Mouse (Mus musculus): ENCODE measurements around the gene Sirt3. TPM values are rescaled to one million over a fixed set of nuclear protein-coding genes. Genes with fewer than 3 reads are reported as not detected.

Sirt3 gene
- polyA plus RNA-seq, 1 experiment: 27.6 TPM

DNA sequence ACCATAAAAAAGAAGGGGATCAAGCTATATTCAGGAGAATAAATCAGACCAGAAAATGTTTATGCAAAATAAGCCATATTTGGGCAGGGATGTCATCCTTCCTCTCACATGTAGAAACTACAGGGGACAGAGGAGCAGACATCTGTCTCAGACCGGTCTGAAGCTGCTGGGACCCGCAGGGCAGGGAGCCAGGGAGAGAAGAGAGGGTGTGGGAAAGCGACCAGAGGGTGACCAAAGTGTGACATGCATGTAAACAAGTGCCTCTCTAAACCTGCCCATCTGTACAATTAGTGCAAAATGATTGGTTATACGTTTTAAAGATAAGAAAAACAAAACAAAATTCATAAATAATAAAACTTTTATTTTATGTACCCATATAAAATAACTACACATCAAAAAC, 61.9 kb downstream of the Sirt3 start:
- TF ChIP-seq CTCF (IDR thresholded peaks at IDR 0.05; ENCODE audit: borderline replicate concordance, control insufficient read depth, extremely low read depth, insufficient read depth, low read length, poor library complexity): no peak
- no peak for TF ChIP-seq POLR2A (IDR thresholded peaks at IDR 0.05; ENCODE audit: control insufficient read depth, extremely low read depth, insufficient read depth, low read length, poor library complexity)
- 88% methylated on average over 4 of the region's 4 CpGs for WGBS
- Histone ChIP-seq H3K4me1 (replicated peaks; ENCODE audit: control insufficient read depth, insufficient read depth, low read length) (no peaks in the 10 kb centered on the region; the same call in 1 of the 2 replicates), H3K27me3 (ENCODE audit: control insufficient read depth, insufficient read depth, low read length) (no peaks in the 10 kb centered on the region; the same call in 1 of the 2 replicates), H3K27ac (ENCODE audit: control insufficient read depth, insufficient read depth, low read length) (no peak overlapping the region), H3K36me3 (ENCODE audit: control insufficient read depth, insufficient read depth, low read length) (no peaks in the 10 kb centered on the region), H3K4me3 (ENCODE audit: control insufficient read depth, insufficient read depth, low read length) (no peak overlapping the region)
- no peak for DNase-seq

Other genes starting within 250 kb of the Sirt3 start
- gene Olfr53, start 235.9 kb downstream of the Sirt3 start, polyA plus RNA-seq (2012; rRNA removed): not detected in 2 replicates
- not detected in 2 replicates for gene Olfr539, start 222.4 kb downstream of the Sirt3 start, polyA plus RNA-seq (2012; rRNA removed)
- gene Olfr45, start 200.4 kb downstream of the Sirt3 start, polyA plus RNA-seq (2012; rRNA removed): not detected in 2 replicates
- gene Olfr541, start 185.0 kb downstream of the Sirt3 start, polyA plus RNA-seq (2012; rRNA removed): not detected in 2 replicates
- 11.2 and 12.2 TPM in 2 replicates for gene Cyp2e1, start 118.6 kb downstream of the Sirt3 start, polyA plus RNA-seq (2012; rRNA removed)
- 0.27 TPM in 1 of 2 replicates, not detected in the other for gene Syce1, start 94.5 kb downstream of the Sirt3 start, polyA plus RNA-seq (2012; rRNA removed)
- 0.04 and 0.22 TPM in 2 replicates for gene Zfp941, start 60.1 kb downstream of the Sirt3 start, polyA plus RNA-seq (2012; rRNA removed)
- gene Urah, start 47.3 kb downstream of the Sirt3 start, polyA plus RNA-seq (2012; rRNA removed): 12.9 and 15.9 TPM in 2 replicates
- 2.0 and 3.2 TPM in 2 replicates for gene Scgb1c1, start 36.8 kb downstream of the Sirt3 start, polyA plus RNA-seq (2012; rRNA removed)
- gene Odf3, start 34.5 kb downstream of the Sirt3 start, polyA plus RNA-seq (2012; rRNA removed): 0.20 TPM in 1 of 2 replicates, not detected in the other
- gene Gm45785, start 26.0 kb downstream of the Sirt3 start, polyA plus RNA-seq (2012; rRNA removed): not detected in 2 replicates
- gene Ric8a, start 25.4 kb downstream of the Sirt3 start, polyA plus RNA-seq (2012; rRNA removed): 175 and 181 TPM in 2 replicates
- 26.5 and 31.8 TPM in 2 replicates for gene Bet1l, start 24.7 kb downstream of the Sirt3 start, polyA plus RNA-seq (2012; rRNA removed)
- 99.7 and 100 TPM in 2 replicates for gene Psmd13, start 341 bp downstream of the Sirt3 start, polyA plus RNA-seq (2012; rRNA removed)
- gene Cox8b, start 18.1 kb upstream of the Sirt3 start, polyA plus RNA-seq (2012; rRNA removed): 159 and 231 TPM in 2 replicates
- 0.32 and 0.71 TPM in 2 replicates for gene Nlrp6, start 38.6 kb upstream of the Sirt3 start, polyA plus RNA-seq (2012; rRNA removed)
- gene Pgghg, start 59.1 kb upstream of the Sirt3 start, polyA plus RNA-seq (2012; rRNA removed): 60.1 and 68.6 TPM in 2 replicates
- 0.43 and 0.81 TPM in 2 replicates for gene Ifitm5, start 68.0 kb upstream of the Sirt3 start, polyA plus RNA-seq (2012; rRNA removed)
- gene Gm45717, start 73.6 kb upstream of the Sirt3 start, polyA plus RNA-seq (2012; rRNA removed): not detected in 2 replicates
- gene Ifitm2, start 73.7 kb upstream of the Sirt3 start, polyA plus RNA-seq (2012; rRNA removed): 207 and 296 TPM in 2 replicates
- 39.0 and 60.9 TPM in 2 replicates for gene Ifitm1, start 84.9 kb upstream of the Sirt3 start, polyA plus RNA-seq (2012; rRNA removed)
- gene Ifitm3, start 128.5 kb upstream of the Sirt3 start, polyA plus RNA-seq (2012; rRNA removed): 309 and 397 TPM in 2 replicates
- gene Ifitm6, start 135.6 kb upstream of the Sirt3 start, polyA plus RNA-seq (2012; rRNA removed): 4.7 and 5.9 TPM in 2 replicates
- not detected in 2 replicates for gene Gm17387, start 146.8 kb upstream of the Sirt3 start, polyA plus RNA-seq (2012; rRNA removed)
- 1.4 and 1.6 TPM in 2 replicates for gene B4galnt4, start 178.8 kb upstream of the Sirt3 start, polyA plus RNA-seq (2012; rRNA removed)
- gene Pkp3, start 195.9 kb upstream of the Sirt3 start, polyA plus RNA-seq (2012; rRNA removed): 46.8 and 49.9 TPM in 2 replicates
- gene Sigirr, start 218.3 kb upstream of the Sirt3 start, polyA plus RNA-seq (2012; rRNA removed): 62.4 and 67.3 TPM in 2 replicates
- 1.5 and 2.9 TPM in 2 replicates for gene Ano9, start 235.5 kb upstream of the Sirt3 start, polyA plus RNA-seq (2012; rRNA removed)
- 29.9 and 33.8 TPM in 2 replicates for gene Ptdss2, start 240.1 kb upstream of the Sirt3 start, polyA plus RNA-seq (2012; rRNA removed)